Mouse (Mus musculus): ENCODE results near the gene Ceacam20. TPM values are rescaled to one million over a fixed set of nuclear protein-coding genes. Genes with fewer than 3 reads are reported as not detected.
A peak's percentile ranks its signal among the peaks of the same experiment; 100 is the strongest.
"Not testable (repeated sequence)": the region's sequence is repeated elsewhere in the genome, so short reads cannot be mapped to it uniquely, and the experiment has no call there.

The Ceacam20 gene
- not detected in 2 replicates for polyA plus RNA-seq (2012; ENCODE audit: insufficient read depth, insufficient read length, missing spikeins)

- Histone ChIP-seq H3K4me3 (ENCODE audit: insufficient read depth, low read depth, low read length) (no peak within 1 kb of the TSS), H3K27ac (replicated peaks; ENCODE audit: low read depth, low read length) (no peak within 1 kb of the TSS), H3K4me1 (ENCODE audit: control insufficient read depth, insufficient read depth, insufficient read length, low read length) (no peaks in the 10 kb centered on the region)
Measured at GRCm38 (mm10) chr7:19964985-19965579, at the start of gene Ceacam20. Gene Ceacam20, plus strand, starts transcription at chr7:19965412.

DNA sequence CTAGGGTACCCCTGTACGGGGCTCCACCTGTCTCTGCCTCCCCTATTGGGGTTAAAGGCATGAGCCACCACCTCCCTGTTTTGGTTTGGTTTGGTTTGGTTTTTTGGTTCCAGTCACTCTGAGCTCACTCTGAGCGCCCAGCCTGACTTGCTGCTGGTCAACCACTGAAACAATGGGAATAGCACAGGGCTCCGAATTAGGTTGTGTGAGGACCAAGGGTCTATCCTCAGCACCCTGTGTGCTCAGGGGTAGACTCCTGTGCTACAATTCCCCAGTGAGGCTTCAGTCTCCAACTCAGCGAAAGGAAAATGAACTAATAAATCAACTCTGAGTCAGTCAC is 45.1 kb upstream of the Ceacam20 start:
- Histone ChIP-seq H3K4me3 (ENCODE audit: insufficient read depth, low read depth, low read length) (peak overlapping the region; percentile 85), H3K4me1 (ENCODE audit: control insufficient read depth, insufficient read depth, insufficient read length, low read length) (no peaks in the 10 kb centered on the region), H3K27ac (replicated peaks; ENCODE audit: low read depth, low read length) (peak overlapping the region; percentile 59; the same call in 1 of the 2 replicates)

GRCm38 (mm10) chr7:19920506-19921261 is 44.5 kb upstream of the Ceacam20 start, which contains the start of gene Pvr:
Gene Pvr, minus strand, starts transcription at chr7:19921160.
- Histone ChIP-seq H3K4me1 (ENCODE audit: control insufficient read depth, insufficient read depth, insufficient read length, low read length) (no peaks in the 10 kb centered on the region), H3K27ac (replicated peaks; ENCODE audit: low read depth, low read length) (peak within 1 kb of the TSS; percentile 77), H3K4me3 (ENCODE audit: insufficient read depth, low read depth, low read length) (peak within 1 kb of the TSS; percentile 85)

DNA sequence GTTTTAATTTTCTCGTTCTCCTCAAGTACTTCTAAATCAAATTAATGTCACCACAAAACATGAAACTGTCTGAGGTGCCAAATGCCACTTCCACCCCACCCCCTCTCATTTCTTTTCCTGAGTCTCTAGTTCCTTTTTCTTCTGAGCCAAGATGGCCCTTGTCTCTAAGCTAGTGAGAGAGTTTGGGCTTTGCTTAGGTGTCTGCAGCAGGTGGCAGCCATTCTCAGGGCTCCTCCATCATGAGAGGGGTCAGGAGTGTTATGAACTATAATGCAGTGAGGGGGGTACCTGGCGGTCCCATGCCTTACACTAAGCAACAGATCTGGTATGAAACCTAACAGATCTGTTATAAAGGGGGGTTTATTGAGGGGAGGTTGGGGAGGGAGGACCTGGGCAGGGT is 41.9 kb upstream of the Ceacam20 start:
- Histone ChIP-seq H3K4me1 (ENCODE audit: control insufficient read depth, insufficient read depth, insufficient read length, low read length) (peaks cover under 1% of the 10 kb centered on the region; the same call in 1 of the 2 replicates), H3K27ac (replicated peaks; ENCODE audit: low read depth, low read length) (no peak overlapping the region), H3K4me3 (ENCODE audit: insufficient read depth, low read depth, low read length) (no peak overlapping the region)

GRCm38 (mm10) chr7:19923797-19924196 is 41.4 kb upstream of the Ceacam20 start:
- Histone ChIP-seq H3K4me1 (ENCODE audit: control insufficient read depth, insufficient read depth, insufficient read length, low read length) (peaks cover 4% of the 10 kb centered on the region; the same call in 1 of the 2 replicates), H3K4me3 (ENCODE audit: insufficient read depth, low read depth, low read length) (no peak overlapping the region), H3K27ac (replicated peaks; ENCODE audit: low read depth, low read length) (no peak overlapping the region)

DNA sequence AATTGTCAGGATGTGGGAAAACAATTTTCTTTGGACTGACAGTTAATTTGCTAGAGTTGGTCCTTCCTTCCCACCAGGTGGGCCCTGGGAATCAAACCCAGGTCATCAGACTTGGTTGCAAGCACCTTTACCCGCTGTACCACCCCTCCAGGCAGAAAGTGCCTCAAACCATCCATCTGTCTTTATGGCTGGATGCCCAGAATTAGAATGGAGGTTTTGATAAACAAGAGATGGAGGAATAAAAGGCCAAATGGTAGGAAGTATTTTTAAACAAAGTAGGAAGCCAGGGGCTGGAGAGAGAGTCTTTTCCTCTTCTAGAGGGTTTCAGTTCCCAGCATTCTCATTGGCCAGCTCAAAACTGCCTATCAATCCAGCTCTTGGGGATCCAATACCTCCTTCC is 39.8 kb upstream of the Ceacam20 start:
- Histone ChIP-seq H3K4me1 (ENCODE audit: control insufficient read depth, insufficient read depth, insufficient read length, low read length) (peaks cover 4% of the 10 kb centered on the region; the same call in 1 of the 2 replicates), H3K4me3 (ENCODE audit: insufficient read depth, low read depth, low read length) (no peak overlapping the region), H3K27ac (replicated peaks; ENCODE audit: low read depth, low read length) (no peak overlapping the region)

DNA sequence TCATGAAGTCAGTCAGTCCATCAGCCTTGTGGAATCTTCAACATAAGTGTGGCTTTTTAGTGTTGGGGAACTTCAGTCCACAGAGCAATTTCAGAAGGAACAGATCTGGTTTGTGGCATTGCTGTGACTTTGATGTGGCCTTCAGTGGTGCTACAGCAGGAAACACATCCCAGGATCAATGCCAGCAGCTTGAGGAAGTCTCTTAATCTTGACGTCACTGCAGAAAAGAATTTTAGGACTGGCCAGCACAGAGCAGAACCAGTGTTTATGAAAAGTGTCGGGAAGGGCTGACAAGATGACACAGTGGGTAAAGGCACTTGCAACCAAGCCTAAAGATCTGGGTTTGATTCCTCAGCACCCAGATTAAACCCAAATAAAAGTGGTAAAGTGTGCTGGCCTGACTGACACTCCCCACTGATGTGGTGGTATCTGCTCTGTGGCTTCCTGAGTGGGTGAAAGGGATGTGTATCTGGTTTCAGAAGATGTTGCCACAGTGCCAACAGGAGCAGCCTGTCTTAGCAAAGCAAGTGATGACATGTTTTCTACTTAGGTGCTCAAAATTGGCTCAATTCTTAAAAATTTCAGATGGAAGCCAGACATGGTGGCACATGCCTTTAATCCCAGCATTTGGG is 38.2 kb upstream of the Ceacam20 start:
- Histone ChIP-seq H3K4me3 (ENCODE audit: insufficient read depth, low read depth, low read length) (no peak overlapping the region), H3K27ac (replicated peaks; ENCODE audit: low read depth, low read length) (no peak overlapping the region), H3K4me1 (ENCODE audit: control insufficient read depth, insufficient read depth, insufficient read length, low read length) (peaks cover 4% of the 10 kb centered on the region; the same call in 1 of the 2 replicates)

DNA sequence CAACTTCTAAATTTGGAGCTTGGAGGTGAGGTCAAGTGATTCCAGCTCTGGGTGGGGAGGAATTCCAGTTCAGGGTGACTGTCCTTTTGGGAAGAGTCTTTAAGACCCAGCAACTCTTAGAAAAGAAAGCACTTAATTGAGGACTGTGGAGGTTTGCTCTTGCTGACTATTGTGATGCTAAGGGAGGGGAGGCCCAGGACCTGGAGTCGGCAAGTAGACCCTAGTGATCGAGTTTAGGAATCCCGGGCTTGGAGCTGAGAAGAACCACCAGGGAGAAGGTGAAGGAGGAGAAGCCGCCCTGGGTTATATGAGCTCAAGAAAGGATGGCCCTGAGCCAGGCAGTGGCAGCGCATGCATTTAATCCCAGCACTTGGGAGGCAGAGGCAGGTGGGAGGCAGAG is 36.7 kb upstream of the Ceacam20 start:
- Histone ChIP-seq H3K27ac (replicated peaks; ENCODE audit: low read depth, low read length) (peak overlapping the region; percentile 86), H3K4me3 (ENCODE audit: insufficient read depth, low read depth, low read length) (no peak overlapping the region), H3K4me1 (ENCODE audit: control insufficient read depth, insufficient read depth, insufficient read length, low read length) (peaks cover 4% of the 10 kb centered on the region)

DNA sequence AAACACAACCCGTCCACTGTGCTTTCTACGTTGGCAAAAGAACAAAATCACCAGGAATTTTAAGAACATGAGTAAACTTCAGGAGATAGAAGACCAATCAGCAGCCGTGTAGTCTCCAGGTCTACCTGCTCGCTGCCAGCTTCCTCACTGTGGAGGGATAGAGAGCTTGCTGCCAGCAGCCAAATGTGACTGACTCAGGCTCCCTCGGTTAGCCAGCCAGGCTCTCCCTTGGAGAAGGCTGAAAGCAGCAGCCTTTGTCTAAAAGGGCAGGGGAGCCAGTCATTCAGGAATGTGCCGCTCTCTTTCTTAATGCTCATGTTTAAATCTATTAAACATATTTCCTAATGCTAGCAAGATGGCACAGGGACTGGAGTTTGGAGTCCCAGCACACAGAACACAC is 34.7 kb upstream of the Ceacam20 start:
- H3K4me1 ChIP-seq (ENCODE audit: control insufficient read depth, insufficient read depth, insufficient read length, low read length); H3K4me3 ChIP-seq (ENCODE audit: insufficient read depth, low read depth, low read length); H3K27ac ChIP-seq (replicated peaks; ENCODE audit: low read depth, low read length): not testable (repeated sequence)

DNA sequence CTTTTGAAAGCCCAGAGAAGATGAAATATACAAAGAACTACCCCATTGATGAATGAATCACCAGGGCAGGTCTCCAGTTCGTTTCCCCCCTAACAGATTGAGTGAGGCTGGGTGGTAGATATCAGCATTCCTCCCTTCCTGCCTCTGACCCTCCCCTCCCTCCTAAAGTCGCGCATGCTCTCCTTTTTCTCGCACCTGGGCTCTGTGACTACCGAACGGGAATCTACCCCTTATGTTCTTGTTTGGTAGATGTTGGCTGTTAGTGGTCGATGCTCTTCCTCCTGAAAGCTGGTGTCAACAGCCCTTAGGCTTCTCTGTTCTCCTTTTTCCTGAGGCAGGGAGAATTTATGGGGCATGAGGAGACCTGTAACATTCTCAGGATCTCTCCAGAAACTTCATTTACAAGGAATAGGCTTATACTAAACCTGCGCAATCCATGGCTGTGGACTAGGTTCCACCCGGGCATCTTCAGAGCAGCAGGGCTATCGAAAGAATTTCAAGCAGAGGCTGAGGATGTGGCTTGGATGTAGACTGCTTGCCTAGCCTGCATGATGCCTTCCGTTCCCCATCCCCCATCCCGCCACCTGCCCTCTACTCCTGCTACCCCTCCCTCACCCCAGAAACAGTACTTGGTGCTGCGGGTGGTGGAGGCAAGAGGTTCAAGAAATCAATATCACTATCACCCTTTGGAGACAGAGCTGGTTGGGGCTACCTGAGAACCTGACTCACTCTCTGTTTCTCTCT is 32.9 kb upstream of the Ceacam20 start:
- Histone ChIP-seq H3K27ac (replicated peaks; ENCODE audit: low read depth, low read length) (no peak overlapping the region), H3K4me3 (ENCODE audit: insufficient read depth, low read depth, low read length) (no peak overlapping the region), H3K4me1 (ENCODE audit: control insufficient read depth, insufficient read depth, insufficient read length, low read length) (peaks cover 4% of the 10 kb centered on the region)

- H3K4me3 ChIP-seq (ENCODE audit: insufficient read depth, low read depth, low read length): peak overlapping the region; percentile 33; the same call in 1 of the 2 replicates
- peak overlapping the region; percentile 52 for H3K27ac ChIP-seq (replicated peaks; ENCODE audit: low read depth, low read length)
- peaks cover 4% of the 10 kb centered on the region for H3K4me1 ChIP-seq (ENCODE audit: control insufficient read depth, insufficient read depth, insufficient read length, low read length)
Measured at GRCm38 (mm10) chr7:19932877-19933809, 32.1 kb upstream of the Ceacam20 start.

- H3K4me1 ChIP-seq (ENCODE audit: control insufficient read depth, insufficient read depth, insufficient read length, low read length): peaks cover 1% of the 10 kb centered on the region
- H3K27ac ChIP-seq (replicated peaks; ENCODE audit: low read depth, low read length): peak overlapping the region; percentile 87
- H3K4me3 ChIP-seq (ENCODE audit: insufficient read depth, low read depth, low read length): peak overlapping the region; percentile 10; the same call in 1 of the 2 replicates
Measured at GRCm38 (mm10) chr7:19935171-19935751, 30.0 kb upstream of the Ceacam20 start.

- Histone ChIP-seq H3K4me3 (ENCODE audit: insufficient read depth, low read depth, low read length) (peak overlapping the region; percentile 10), H3K4me1 (ENCODE audit: control insufficient read depth, insufficient read depth, insufficient read length, low read length) (peaks cover 3% of the 10 kb centered on the region), H3K27ac (replicated peaks; ENCODE audit: low read depth, low read length) (peak overlapping the region; percentile 87)
Measured at GRCm38 (mm10) chr7:19935961-19936360, 29.3 kb upstream of the Ceacam20 start.

Data from brown adipose tissue, adult 24 weeks (tissue).